Mouse (Mus musculus): ENCODE measurements around the gene Nploc4. TPM values are rescaled to one million over a fixed set of nuclear protein-coding genes. Genes with fewer than 3 reads are reported as not detected.
"Not testable (repeated sequence)": the region's sequence is repeated elsewhere in the genome, so short reads cannot be mapped to it uniquely, and the experiment has no call there.

Gene Nploc4
- polyA plus RNA-seq, 1 experiment: 8.8 TPM

DNA sequence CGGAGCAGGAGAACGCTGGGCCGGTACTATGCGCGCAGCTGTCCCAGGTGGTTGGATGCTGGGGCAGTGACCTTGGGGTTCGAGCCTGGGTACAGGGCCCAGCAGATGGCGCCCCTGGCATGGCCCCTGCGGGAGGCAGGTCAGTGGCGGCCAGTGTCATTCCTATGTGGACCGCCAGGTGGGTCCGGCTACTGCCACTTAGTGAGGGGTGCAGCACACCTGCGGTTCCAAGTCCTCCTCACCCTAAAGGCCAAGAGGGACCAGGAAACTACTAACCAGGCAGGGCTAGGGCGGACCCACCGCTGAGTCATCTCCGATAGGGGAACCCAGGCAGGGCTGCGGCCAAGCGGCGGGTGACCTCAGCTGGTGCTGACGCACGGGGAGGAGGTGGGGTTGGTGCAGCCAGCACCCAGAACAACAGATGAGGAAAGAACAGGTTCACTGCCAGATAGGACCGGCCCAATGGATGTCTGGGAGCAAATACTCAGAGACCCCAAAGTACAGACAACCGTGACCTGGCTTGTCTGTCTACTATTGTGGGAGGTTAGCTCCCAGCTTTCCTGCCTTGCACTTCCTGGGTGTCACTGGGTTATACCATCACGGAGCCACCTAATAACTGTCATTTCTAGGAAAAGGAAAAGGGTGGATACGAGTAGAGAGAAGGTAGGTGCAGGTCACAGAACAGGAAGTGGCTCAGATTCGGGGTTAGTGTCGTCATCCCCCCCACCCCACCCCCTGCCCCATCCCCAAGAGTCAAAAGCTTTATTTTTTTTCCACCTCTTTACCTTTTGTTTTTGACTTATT lies 83.8 kb downstream of the Nploc4 start:
- Histone ChIP-seq H3K27me3 (ENCODE audit: control insufficient read depth) (peaks cover 35% of the 10 kb centered on the region), H3K4me3 (replicated peaks) (peak overlapping the region; percentile 65), H3K4me1 (ENCODE audit: control insufficient read depth) (peaks cover 93% of the 10 kb centered on the region), H3K9me3 (ENCODE audit: control insufficient read depth, low read length) (no peaks in the 10 kb centered on the region), H3K36me3 (ENCODE audit: control insufficient read depth) (no peaks in the 10 kb centered on the region; the same call in 1 of the 2 replicates)
- peak; percentile 27; the same call in 1 of the 2 replicates for TF ChIP-seq GATA1 (IDR thresholded peaks at IDR 0.05; ENCODE audit: low read length)
- TF ChIP-seq TAL1 (IDR thresholded peaks at IDR 0.05; ENCODE audit: low read length): no peak

DNA sequence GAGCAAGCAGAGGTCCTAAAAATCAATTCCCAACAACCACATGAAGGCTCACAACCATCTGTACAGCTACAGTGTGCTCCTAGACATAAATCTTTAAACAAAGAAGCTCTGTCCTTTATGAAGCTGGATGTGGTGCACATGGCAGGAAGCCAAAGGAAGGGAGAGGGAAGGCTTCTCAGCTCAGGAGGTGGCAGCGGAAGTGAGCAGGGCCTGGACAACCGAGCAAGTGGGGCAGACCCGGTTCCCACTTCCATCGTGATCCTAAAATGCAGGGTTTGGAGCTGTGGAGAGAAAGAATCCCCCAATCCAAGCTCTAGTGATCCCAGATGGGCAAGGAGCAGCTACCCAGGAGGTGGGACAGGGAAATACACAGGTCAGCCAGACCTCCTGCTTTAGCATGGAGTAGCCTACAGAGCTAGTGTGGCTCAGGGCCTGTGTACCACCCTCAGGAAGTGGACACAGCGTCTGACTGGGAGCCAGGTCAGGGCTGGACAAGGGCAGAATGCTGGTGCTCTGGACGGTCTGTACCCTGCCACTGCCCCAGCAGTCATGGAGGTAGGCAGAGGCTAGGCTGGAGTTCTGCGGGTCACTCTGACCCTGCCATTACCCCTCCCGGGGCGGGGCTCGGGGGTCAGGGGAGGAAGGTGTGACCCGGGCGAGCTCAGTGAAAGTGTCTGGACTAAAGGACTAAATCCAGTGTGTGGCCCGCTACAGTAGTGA lies 84.8 kb downstream of the Nploc4 start:
- peak overlapping the region; percentile 65 for H3K4me3 ChIP-seq (replicated peaks)
- peaks cover 36% of the 10 kb centered on the region for H3K27me3 ChIP-seq (ENCODE audit: control insufficient read depth)
- peaks cover 91% of the 10 kb centered on the region for H3K4me1 ChIP-seq (ENCODE audit: control insufficient read depth)
- no peaks in the 10 kb centered on the region; the same call in 1 of the 2 replicates for H3K36me3 ChIP-seq (ENCODE audit: control insufficient read depth)
- TF ChIP-seq GATA1 (IDR thresholded peaks at IDR 0.05; ENCODE audit: low read length) (no peak), TAL1 (IDR thresholded peaks at IDR 0.05; ENCODE audit: low read length) (no peak)
- no peaks in the 10 kb centered on the region for H3K9me3 ChIP-seq (ENCODE audit: control insufficient read depth, low read length)

DNA sequence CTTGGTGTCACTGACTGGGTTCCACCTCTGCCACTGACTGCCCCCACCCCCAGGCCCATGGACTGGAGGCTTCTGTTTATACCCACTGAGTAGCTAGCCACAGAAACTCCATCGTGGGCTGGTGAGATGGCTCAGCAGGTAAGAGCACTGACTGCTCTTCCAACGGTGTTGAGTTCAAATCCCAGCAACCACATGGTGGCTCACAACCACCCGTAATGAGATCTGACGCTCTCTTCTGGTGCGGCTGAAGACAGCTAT lies 85.5 kb downstream of the Nploc4 start:
- Histone ChIP-seq H3K4me1 (ENCODE audit: control insufficient read depth) (peaks cover 94% of the 10 kb centered on the region), H3K27me3 (ENCODE audit: control insufficient read depth) (peaks cover 36% of the 10 kb centered on the region)
- not testable (repeated sequence) for H3K4me3 ChIP-seq (replicated peaks); H3K36me3 ChIP-seq (ENCODE audit: control insufficient read depth); H3K9me3 ChIP-seq (ENCODE audit: control insufficient read depth, low read length)

DNA sequence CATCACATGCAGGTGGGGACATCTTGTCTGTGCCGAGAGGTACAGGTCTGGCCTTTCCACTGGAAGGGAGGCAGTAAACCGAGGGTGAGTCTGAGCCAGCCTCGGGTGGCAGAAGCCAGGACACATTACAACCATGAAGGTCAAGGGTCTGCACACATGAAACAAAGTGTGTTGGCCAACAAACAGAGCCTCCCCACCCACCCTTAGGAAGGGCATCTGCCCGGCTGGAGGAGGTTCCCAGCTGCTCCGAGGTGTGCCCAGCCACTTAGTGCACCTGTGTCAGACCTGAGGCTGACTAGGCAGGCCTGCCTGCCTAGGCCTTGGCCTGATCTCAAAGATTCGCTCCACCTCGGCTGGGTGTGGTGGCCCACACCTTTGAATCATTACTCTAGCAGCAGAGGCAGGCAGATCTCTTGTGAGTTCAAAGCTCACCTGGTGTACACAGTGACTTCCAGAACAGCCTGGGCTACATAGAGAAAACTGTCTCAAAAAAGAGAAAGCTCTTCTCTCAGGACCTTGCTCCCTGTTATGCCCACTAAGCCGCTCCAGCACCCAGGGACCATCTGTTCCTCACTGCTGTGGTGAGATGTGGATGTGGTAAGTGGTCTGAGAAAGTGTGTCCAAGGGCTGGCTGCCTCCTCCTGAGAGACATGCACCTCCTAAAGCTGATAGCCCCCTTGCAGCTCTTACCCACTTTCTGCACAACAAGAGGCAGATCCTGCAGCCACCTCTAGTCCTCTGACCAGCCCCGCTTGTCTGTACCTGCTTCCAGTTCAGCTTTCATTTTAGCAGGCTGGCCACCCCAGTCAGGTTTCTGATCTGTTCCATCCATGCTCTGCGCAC lies 86.0 kb downstream of the Nploc4 start:
- TF ChIP-seq TAL1 (IDR thresholded peaks at IDR 0.05; ENCODE audit: low read length): no peak
- no peak for TF ChIP-seq GATA1 (IDR thresholded peaks at IDR 0.05; ENCODE audit: low read length)
- no peak overlapping the region for H3K4me3 ChIP-seq (replicated peaks)
- H3K27me3 ChIP-seq (ENCODE audit: control insufficient read depth): peaks cover 36% of the 10 kb centered on the region
- peaks cover 92% of the 10 kb centered on the region for H3K4me1 ChIP-seq (ENCODE audit: control insufficient read depth)
- peaks cover 8% of the 10 kb centered on the region for H3K36me3 ChIP-seq (ENCODE audit: control insufficient read depth)
- no peaks in the 10 kb centered on the region for H3K9me3 ChIP-seq (ENCODE audit: control insufficient read depth, low read length)

DNA sequence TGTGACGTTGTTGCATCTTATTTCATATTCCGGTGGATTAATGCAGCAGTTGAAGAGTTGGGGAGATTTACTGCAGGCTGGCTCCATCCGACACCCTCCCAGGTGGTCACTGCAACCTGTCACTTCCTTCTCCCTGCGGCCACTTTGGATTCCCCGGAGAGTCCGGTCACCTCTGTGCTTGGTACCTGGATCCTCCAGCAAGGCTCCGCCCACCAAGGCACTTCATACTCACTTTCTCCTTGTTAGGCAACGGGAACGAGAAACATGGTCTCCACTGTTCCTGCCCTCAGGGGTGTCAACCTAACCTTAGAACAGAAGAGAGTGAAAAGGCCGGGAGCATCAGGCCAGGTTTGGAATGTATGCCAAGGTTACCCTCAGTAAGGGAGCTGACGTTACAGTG lies 86.8 kb downstream of the Nploc4 start:
- peaks cover 11% of the 10 kb centered on the region for H3K36me3 ChIP-seq (ENCODE audit: control insufficient read depth)
- TF ChIP-seq TAL1 (IDR thresholded peaks at IDR 0.05; ENCODE audit: low read length) (no peak), GATA1 (IDR thresholded peaks at IDR 0.05; ENCODE audit: low read length) (no peak)
- H3K9me3 ChIP-seq (ENCODE audit: control insufficient read depth, low read length): no peaks in the 10 kb centered on the region
- no peak overlapping the region for H3K4me3 ChIP-seq (replicated peaks)
- H3K4me1 ChIP-seq (ENCODE audit: control insufficient read depth): peaks cover 86% of the 10 kb centered on the region
- H3K27me3 ChIP-seq (ENCODE audit: control insufficient read depth): peaks cover 36% of the 10 kb centered on the region

DNA sequence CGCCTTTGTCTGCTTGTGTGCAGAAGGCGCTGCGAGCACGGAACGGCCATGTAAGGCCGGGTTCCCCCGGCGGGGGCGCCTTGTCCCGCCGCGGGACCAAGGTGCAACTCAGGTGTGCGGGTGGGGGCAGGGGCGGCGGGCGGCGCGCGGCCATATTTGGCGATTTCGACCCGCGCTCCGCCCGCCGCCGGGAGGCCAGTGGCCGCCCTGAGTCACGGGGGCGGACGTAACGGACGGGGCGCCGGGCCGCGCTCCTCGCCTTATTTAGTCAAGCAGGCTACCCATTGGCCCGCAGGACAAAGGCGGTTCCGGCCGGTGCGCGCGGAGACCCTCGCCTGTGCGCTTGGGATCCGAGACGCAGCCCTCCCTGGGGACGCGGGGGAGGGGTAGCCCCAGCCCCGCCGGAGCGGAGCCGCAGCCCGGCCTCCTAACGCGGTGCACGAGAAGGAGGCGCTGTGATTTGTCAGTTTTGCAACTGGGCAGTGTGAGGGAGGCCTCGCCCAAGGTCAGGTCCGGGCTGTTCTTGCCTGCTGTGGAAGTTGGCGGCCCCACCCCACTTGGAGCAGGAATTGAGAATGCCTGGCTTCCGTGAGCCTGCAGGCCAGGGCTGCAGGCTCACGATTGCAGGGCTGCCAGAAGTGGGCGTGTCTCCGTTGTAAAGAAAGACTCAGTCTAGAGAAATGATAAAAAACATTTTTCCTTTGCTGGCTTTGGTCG lies 87.4 kb downstream of the Nploc4 start:
- peaks cover 15% of the 10 kb centered on the region for H3K36me3 ChIP-seq (ENCODE audit: control insufficient read depth)
- no peaks in the 10 kb centered on the region for H3K9me3 ChIP-seq (ENCODE audit: control insufficient read depth, low read length)
- TF ChIP-seq GATA1 (IDR thresholded peaks at IDR 0.05; ENCODE audit: low read length): no peak
- no peak for TF ChIP-seq TAL1 (IDR thresholded peaks at IDR 0.05; ENCODE audit: low read length)
- H3K4me1 ChIP-seq (ENCODE audit: control insufficient read depth): peaks cover 84% of the 10 kb centered on the region
- peaks cover 36% of the 10 kb centered on the region for H3K27me3 ChIP-seq (ENCODE audit: control insufficient read depth)
- H3K4me3 ChIP-seq (replicated peaks): peak overlapping the region; percentile 97

DNA sequence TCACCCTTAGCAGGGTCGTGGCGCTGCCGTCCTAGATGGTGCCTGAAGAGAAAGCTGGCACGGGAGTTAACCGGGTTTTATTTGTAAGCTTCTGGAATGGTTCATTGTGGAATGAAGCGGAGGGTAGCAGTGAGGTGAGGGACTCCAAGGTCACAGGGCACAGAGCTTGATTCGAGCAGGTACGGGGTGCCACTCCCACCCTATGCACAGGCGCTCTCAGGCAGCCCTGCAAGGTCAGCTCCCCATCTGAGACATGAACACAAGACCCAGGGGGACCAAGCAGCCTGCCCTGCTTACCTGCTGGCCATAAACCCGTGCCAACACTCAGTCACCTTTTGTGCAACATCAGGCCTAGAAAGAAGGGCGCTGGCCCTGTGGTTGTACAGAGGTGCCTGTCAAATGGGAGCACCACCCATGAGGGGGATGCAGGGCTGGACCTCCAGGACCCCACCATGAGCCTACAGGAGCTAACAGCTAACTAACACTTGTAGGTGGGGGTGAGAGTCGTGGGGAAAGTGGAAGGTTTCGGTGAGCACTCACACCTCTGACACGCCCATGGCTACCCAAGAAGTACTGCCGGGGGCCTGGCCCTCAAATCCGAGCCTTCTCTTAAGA lies 88.0 kb downstream of the Nploc4 start:
- TF ChIP-seq TAL1 (IDR thresholded peaks at IDR 0.05; ENCODE audit: low read length) (no peak), GATA1 (IDR thresholded peaks at IDR 0.05; ENCODE audit: low read length) (no peak)
- peaks cover 17% of the 10 kb centered on the region for H3K36me3 ChIP-seq (ENCODE audit: control insufficient read depth)
- H3K27me3 ChIP-seq (ENCODE audit: control insufficient read depth): peaks cover 36% of the 10 kb centered on the region
- H3K9me3 ChIP-seq (ENCODE audit: control insufficient read depth, low read length): no peaks in the 10 kb centered on the region
- peaks cover 79% of the 10 kb centered on the region for H3K4me1 ChIP-seq (ENCODE audit: control insufficient read depth)
- peak overlapping the region; percentile 97 for H3K4me3 ChIP-seq (replicated peaks)

DNA sequence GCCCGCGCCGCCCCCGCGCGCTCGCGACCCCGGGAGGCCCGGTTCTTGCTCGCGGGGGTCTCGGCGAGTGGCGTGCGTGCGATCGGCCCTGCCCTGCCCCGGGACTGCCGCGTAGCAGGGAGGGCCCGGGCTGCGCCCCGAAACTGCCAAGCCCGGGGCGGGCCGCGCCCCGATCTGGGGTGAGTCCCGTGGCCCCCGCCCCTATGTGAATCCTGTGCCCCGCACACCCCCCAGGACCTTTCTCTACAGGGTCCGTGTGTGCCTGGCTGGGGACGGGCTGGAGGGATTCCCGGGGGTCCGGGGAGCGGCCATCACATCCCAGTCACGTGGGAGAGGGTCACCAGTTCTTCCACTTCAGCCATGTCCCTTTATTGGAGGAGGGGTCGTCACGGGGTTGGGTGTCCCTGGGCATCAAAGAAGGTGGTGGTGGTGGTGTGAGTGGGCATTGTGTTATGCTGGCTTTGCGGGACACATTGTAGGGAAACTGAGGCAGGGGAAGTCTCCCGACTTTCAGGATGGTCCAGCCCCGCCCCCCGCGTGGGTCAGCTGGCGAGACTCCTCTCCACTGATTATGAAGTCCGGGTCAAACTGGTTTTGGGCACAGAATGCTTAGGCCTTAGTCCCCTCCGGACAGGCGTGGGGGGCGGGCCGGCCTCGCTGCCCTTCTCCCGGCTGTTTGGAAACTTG lies 88.7 kb downstream of the Nploc4 start:
- TF ChIP-seq TAL1 (IDR thresholded peaks at IDR 0.05; ENCODE audit: low read length): no peak
- no peak for TF ChIP-seq GATA1 (IDR thresholded peaks at IDR 0.05; ENCODE audit: low read length)
- Histone ChIP-seq H3K36me3 (ENCODE audit: control insufficient read depth) (peaks cover 17% of the 10 kb centered on the region), H3K4me1 (ENCODE audit: control insufficient read depth) (peaks cover 72% of the 10 kb centered on the region), H3K9me3 (ENCODE audit: control insufficient read depth, low read length) (no peaks in the 10 kb centered on the region), H3K4me3 (replicated peaks) (peak overlapping the region; percentile 97), H3K27me3 (ENCODE audit: control insufficient read depth) (peaks cover 36% of the 10 kb centered on the region)
